Mouse (Mus musculus): ENCODE data around the gene Fam114a1. TPM values are rescaled to one million over a fixed set of nuclear protein-coding genes. Genes with fewer than 3 reads are reported as not detected.

Gene Fam114a1
- polyA plus RNA-seq, 1 experiment, result 8.1 TPM

DNA sequence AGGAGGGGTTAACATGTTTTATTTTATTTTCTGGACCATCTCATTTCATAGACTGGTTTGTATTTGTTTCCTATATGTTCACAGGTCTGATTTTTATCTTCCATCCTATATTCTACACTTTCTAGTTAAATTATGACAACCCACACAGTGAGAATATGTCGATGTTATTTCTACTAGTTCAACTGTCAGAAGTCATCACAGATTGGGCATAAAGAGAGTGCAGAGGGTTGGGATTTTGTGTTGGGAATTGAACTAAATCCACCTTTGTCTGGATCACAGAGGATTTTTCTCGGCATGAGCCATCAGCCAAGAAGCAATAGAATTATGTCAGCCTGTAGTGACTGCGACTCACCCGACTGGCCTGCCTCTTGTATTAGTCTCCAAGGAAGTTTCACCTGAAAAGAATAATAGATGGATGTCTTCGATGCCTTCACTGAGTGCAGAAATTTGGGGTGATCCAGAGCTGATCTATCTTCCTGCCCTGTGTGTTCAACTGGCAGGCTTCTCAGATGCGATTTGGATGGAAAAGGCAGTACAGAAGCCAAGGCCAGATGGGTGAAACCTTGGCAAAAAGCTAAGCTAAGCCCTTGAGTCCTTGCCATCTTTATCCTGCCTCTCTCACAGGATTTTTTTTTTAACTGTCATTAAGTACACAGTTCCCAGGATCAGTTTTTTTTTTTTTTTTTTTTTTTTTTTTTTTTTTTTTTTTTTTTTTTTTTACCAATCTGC, 75.9 kb downstream of the Fam114a1 start:
- no peak for TF ChIP-seq POLR2A (IDR thresholded peaks at IDR 0.05; ENCODE audit: extremely low read depth, insufficient read depth, low read length)
- no peak for TF ChIP-seq CTCF (IDR thresholded peaks at IDR 0.05; ENCODE audit: extremely low read depth, insufficient read depth, low read length)
- Histone ChIP-seq H3K4me1 (ENCODE audit: control insufficient read depth, insufficient read depth, low read length) (no peaks in the 10 kb centered on the region), H3K27ac (ENCODE audit: insufficient read depth, low read length) (no peak overlapping the region), H3K4me3 (ENCODE audit: insufficient read depth, low read length) (no peak overlapping the region)

DNA sequence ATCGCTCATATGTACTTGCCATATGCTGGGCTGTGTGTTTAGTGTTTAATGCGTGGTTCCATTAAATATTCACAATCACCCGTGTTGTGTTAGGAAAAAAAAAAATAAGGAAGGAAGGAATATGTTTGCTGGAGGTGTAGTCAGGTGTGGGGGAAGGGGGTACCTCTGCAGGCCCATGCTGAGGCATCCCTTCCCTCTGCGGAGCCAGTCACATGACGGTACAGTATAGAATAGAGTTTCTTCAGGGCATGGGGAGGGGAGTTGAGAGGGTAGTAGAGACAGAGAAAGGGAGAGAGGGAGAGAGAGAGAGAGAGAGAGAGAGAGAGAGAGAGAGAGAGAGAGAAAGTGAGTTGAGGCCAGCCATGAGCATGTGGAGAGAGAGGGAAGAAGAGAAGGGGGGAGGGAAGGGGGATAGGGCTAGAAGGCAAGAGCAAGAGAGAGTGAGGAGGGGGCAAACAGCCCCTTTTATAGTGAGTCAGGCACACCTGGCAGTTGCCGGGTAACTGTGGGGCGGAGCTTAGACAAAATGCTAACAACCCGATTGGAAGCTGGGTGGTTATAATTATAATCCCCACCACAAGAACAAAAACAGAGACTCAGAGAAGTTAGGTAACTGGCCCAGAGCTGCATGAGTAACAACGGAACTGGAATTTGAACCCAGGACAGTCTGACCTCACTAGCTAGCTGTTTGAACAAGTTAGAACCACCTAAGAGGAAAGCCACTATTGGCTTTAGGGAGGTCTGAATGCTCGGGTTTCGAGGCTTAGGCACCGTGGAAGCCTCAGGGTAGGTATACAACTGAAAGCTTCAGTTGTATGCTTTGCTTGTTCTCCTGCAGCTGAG, 76.8 kb downstream of the Fam114a1 start:
- H3K4me3 ChIP-seq (ENCODE audit: insufficient read depth, low read length), result no peak overlapping the region
- TF ChIP-seq POLR2A (IDR thresholded peaks at IDR 0.05; ENCODE audit: extremely low read depth, insufficient read depth, low read length) (no peak), CTCF (IDR thresholded peaks at IDR 0.05; ENCODE audit: extremely low read depth, insufficient read depth, low read length) (no peak)
- no peak overlapping the region for H3K27ac ChIP-seq (ENCODE audit: insufficient read depth, low read length)

DNA sequence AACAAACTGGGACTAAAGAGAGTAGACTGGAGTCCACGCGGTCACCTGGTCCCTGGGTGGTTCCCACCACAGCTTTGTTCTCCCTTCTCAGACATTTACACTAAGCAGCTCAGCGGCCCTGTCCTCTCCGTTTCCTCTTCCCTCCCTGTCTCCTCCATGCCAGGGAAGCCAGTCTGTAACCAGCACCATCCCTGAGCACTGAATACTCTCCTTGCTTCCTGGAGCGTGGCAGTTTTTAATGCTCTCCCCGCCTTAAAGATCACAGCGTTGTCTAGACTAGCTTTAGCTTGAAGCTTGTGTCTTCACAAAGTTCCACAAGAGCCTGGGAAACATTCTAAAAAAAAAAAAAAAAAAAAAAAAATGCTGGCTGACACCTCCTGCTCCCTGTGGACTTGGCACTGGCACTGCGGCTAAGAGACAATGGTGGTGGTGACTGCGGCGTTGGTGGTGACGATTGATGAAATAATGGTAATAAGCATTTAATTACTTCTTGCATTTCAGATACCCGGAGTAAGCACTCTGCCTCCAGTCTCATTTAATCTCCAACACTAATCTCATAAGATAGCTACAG, 77.5 kb downstream of the Fam114a1 start:
- TF ChIP-seq POLR2A (IDR thresholded peaks at IDR 0.05; ENCODE audit: extremely low read depth, insufficient read depth, low read length) (no peak), CTCF (IDR thresholded peaks at IDR 0.05; ENCODE audit: extremely low read depth, insufficient read depth, low read length) (no peak)
- Histone ChIP-seq H3K4me3 (ENCODE audit: insufficient read depth, low read length) (no peak overlapping the region), H3K27ac (ENCODE audit: insufficient read depth, low read length) (no peak overlapping the region), H3K4me1 (ENCODE audit: control insufficient read depth, insufficient read depth, low read length) (no peaks in the 10 kb centered on the region)

More for the DNA sequence above, 76.8 kb downstream of the Fam114a1 start:
- no peaks in the 10 kb centered on the region for H3K4me1 ChIP-seq (ENCODE audit: control insufficient read depth, insufficient read depth, low read length)

DNA sequence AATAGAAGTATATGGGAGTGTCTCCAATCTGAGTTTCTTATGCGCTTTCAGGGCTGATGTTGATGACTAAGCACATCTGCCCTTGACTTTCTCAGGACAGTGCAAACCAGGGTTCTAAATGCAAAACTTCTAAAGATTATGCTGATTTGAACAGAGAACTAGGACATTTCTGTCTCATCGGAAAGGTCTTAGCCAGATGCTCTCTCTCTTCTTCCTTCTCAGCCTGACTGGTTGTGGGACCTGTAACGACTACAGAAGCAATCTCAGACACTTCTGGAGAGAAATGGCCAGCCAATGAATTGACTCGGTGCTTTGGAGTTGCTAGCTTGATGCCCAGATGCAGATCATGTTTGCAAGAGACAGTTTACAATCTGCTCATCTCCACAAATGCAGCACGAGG, 80.0 kb downstream of the Fam114a1 start:
- no peaks in the 10 kb centered on the region for H3K4me1 ChIP-seq (ENCODE audit: control insufficient read depth, insufficient read depth, low read length)

DNA sequence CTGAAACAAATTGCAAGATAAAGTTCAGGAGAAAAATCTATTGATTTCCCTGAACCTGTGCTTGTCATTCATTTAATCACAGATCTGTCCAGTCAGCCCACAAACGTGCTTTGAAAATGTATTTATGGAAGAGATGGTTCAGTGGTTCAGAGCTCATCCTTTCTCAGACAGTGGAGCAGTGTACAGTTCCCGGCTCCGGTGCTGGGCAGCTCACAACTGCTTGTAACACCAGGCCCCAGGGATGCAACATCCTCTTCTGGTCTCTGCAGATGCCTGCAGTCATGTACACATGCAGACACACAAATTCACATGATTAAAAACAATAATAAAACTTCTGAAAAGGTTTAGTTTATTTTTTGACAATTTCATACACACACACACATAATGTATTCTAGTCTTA, 81.6 kb downstream of the Fam114a1 start:
- Histone ChIP-seq H3K27ac (ENCODE audit: insufficient read depth, low read length) (no peak overlapping the region), H3K4me1 (ENCODE audit: control insufficient read depth, insufficient read depth, low read length) (no peaks in the 10 kb centered on the region), H3K4me3 (ENCODE audit: insufficient read depth, low read length) (no peak overlapping the region)
- no peak for TF ChIP-seq CTCF (IDR thresholded peaks at IDR 0.05; ENCODE audit: extremely low read depth, insufficient read depth, low read length)
- TF ChIP-seq POLR2A (IDR thresholded peaks at IDR 0.05; ENCODE audit: extremely low read depth, insufficient read depth, low read length), result no peak

More for the DNA sequence above, 80.0 kb downstream of the Fam114a1 start:
- no peak overlapping the region for H3K4me3 ChIP-seq (ENCODE audit: insufficient read depth, low read length)
- TF ChIP-seq POLR2A (IDR thresholded peaks at IDR 0.05; ENCODE audit: extremely low read depth, insufficient read depth, low read length), result no peak
- no peak for TF ChIP-seq CTCF (IDR thresholded peaks at IDR 0.05; ENCODE audit: extremely low read depth, insufficient read depth, low read length)
- H3K27ac ChIP-seq (ENCODE audit: insufficient read depth, low read length), result no peak overlapping the region

DNA sequence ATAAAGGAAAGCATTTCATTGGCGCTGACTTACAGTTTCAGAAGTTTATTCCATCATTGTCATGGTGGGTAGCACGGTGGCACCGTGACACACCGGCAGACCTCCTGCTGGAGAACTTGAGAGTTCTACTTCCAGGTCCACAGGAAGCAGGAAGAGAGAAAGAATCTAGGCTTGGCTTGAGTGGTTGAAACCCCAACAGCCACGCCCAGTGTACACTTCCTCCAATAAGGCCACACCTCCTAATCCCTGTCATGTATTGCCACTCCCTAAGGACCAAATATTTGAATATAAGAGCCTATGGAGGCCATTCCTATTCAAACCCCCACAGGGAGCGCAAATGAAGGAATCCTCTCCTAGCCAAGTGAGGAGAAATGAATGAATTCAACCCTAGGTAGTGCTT, 87.7 kb downstream of the Fam114a1 start:
- H3K4me3 ChIP-seq (ENCODE audit: insufficient read depth, low read length), result no peak overlapping the region
- no peak overlapping the region for H3K27ac ChIP-seq (ENCODE audit: insufficient read depth, low read length)
- TF ChIP-seq CTCF (IDR thresholded peaks at IDR 0.05; ENCODE audit: extremely low read depth, insufficient read depth, low read length), result no peak
- no peak for TF ChIP-seq POLR2A (IDR thresholded peaks at IDR 0.05; ENCODE audit: extremely low read depth, insufficient read depth, low read length)
- no peaks in the 10 kb centered on the region for H3K4me1 ChIP-seq (ENCODE audit: control insufficient read depth, insufficient read depth, low read length)

DNA sequence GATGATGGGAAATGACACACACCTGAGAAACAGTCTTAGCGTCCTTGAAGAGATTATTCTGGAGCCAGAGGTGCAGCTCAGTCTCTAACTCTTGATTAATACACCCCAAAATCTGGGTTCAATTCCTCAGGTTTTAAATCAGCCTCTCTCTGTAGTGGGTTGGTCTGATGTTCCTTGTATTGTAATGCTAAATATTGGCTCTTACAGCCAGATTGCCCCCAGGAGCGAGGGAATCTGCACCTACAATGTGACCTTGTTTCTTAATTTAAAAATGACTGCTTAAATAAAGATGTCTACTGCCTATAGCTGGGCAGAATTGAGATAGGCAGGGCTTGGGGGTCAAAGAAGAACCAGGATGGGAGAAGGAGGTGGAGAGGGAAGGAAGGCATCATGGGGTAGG, 89.9 kb downstream of the Fam114a1 start:
- no peak for TF ChIP-seq POLR2A (IDR thresholded peaks at IDR 0.05; ENCODE audit: extremely low read depth, insufficient read depth, low read length)
- no peak for TF ChIP-seq CTCF (IDR thresholded peaks at IDR 0.05; ENCODE audit: extremely low read depth, insufficient read depth, low read length)
- Histone ChIP-seq H3K4me1 (ENCODE audit: control insufficient read depth, insufficient read depth, low read length) (no peaks in the 10 kb centered on the region), H3K4me3 (ENCODE audit: insufficient read depth, low read length) (no peak overlapping the region)

DNA sequence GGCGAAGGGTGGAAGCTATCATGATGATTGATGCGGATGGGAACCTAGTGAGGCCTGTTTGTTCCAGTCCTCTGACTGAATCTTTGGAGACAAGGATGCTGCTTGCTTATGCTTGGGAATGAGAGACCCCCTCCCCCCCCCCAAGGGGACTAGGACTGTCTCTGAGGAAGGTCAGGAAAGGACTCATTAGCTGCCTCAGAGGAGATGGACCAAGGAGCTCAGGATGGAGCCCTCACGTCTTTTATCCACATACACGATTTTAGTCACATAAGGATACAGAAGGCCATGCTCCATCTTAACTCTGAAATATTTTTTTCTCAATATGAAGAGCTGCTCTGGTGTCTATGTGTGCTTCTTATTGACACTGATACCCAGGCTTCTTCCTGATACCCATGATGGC, 92.4 kb downstream of the Fam114a1 start:
- no peak overlapping the region for H3K4me3 ChIP-seq (ENCODE audit: insufficient read depth, low read length)
- no peak overlapping the region for H3K27ac ChIP-seq (ENCODE audit: insufficient read depth, low read length)
- H3K4me1 ChIP-seq (ENCODE audit: control insufficient read depth, insufficient read depth, low read length), result no peaks in the 10 kb centered on the region
- no peak for TF ChIP-seq POLR2A (IDR thresholded peaks at IDR 0.05; ENCODE audit: extremely low read depth, insufficient read depth, low read length)
- no peak for TF ChIP-seq CTCF (IDR thresholded peaks at IDR 0.05; ENCODE audit: extremely low read depth, insufficient read depth, low read length)

More for the DNA sequence above, 89.9 kb downstream of the Fam114a1 start:
- no peak overlapping the region for H3K27ac ChIP-seq (ENCODE audit: insufficient read depth, low read length)

DNA sequence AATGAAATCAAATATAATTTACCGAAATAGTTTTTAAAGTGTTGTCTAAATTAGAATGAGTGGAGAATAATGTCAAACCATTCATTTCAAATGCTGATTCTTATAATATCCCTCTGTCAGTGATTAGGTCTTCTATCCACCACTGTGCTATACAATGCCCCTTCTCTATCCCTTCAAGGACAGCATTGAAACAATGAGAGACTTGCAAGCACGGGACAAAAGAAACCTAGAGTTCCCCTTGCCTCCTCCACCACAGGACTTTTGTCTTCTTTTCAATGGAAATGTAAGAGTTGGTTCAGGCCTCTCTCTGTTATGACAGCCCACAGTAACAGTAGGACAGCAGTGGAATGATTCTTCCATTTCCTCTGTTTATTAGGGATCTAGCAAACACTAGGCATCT, 93.4 kb downstream of the Fam114a1 start:
- H3K4me1 ChIP-seq (ENCODE audit: control insufficient read depth, insufficient read depth, low read length), result no peaks in the 10 kb centered on the region
- no peak overlapping the region for H3K4me3 ChIP-seq (ENCODE audit: insufficient read depth, low read length)
- no peak for TF ChIP-seq POLR2A (IDR thresholded peaks at IDR 0.05; ENCODE audit: extremely low read depth, insufficient read depth, low read length)
- TF ChIP-seq CTCF (IDR thresholded peaks at IDR 0.05; ENCODE audit: extremely low read depth, insufficient read depth, low read length), result no peak
- no peak overlapping the region for H3K27ac ChIP-seq (ENCODE audit: insufficient read depth, low read length)
